Mouse (Mus musculus): ENCODE results near the gene Eps15. TPM values are rescaled to one million over a fixed set of nuclear protein-coding genes. Genes with fewer than 3 reads are reported as not detected.

The Eps15 gene
- polyA plus RNA-seq (2012; rRNA removed) (14.9 and 20.7 TPM in 2 replicates), polyA plus RNA-seq (2014; fragmentation: Nextera tagmentation; extraction: Ambion mirVana) (40.1 and 43.0 TPM in 2 replicates)

DNA sequence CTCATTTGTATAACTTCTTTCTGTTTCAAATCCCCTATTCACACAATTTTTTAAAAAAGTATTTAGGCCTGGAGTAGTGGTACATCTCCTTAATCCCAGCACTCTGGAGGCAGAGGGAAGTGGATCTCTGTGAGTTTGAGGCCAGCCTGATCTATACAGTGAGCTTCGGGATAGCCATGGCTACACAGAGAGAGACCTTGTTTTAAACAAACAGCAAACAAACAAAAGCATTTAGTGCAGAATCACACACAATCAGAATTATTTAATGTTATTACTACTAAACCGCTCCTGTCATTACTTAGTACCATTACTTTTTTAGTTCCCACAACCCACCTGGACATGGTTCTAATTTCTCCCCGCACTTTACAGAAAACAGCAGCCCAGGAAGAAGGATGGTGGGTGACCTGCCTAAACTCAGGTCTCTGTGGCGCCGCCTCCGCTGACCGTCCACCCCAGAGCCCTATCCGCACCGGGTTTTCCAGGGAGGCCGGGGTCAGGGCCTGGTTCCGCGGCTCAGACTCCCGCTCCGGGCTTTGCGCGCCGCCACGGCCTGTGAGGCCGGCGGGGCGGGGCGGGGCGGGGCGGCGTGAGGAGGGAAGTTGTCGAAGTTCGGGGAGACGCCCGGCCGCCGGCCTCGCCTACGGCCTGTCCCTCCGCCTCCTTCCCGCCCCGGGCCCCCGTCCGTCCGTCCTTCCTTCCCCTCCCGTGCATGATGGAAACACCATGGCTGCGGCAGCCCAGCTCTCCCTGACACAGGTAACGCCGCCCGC is at the start of gene Eps15:
TSS of gene Eps15 (plus strand) at position 580 of the 770 bp plus-strand sequence.
- Histone ChIP-seq H3K27me3 (ENCODE audit: control insufficient read depth, insufficient read depth, low read length) (no peaks in the 10 kb centered on the region), H3K4me1 (replicated peaks; ENCODE audit: control insufficient read depth in 2 of 2, insufficient read depth in 2 of 2, low read length in 1 of 2) (peaks cover 21 to 22% of the 10 kb centered on the region in 2 experiments), H3K4me2 (ENCODE audit: low read depth) (peak within 1 kb of the TSS; percentile 91), H3K9me3 (ENCODE audit: control insufficient read depth, low read length) (no peaks in the 10 kb centered on the region), H3K9ac (replicated peaks) (peak within 1 kb of the TSS; percentile 91), H3K27ac (peak within 1 kb of the TSS; percentile 77), H3K36me3 (replicated peaks; ENCODE audit: control insufficient read depth, insufficient read depth, low read depth) (no peaks in the 10 kb centered on the region), H3K4me3 (ENCODE audit: insufficient read depth in 1 of 2, low read depth in 2 of 2, low read length in 2 of 2) (peak within 1 kb of the TSS; percentile 63 to 99)
- ATAC-seq (ENCODE audit: insufficient read depth) (peak; percentile 97), DNase-seq (ENCODE audit: low read depth in 3 of 3, low spot score in 3 of 3) (peak; percentile 89 to 92 (median 90))
- peak; percentile 55 for TF ChIP-seq EP300 (IDR thresholded peaks at IDR 0.05; ENCODE audit: low read depth)
- no peak for TF ChIP-seq CTCF (IDR thresholded peaks at IDR 0.05; ENCODE audit: low read depth)
- WGBS (ENCODE audit: insufficient replicate concordance), result 3% methylated on average over 34 of the region's 44 CpGs

DNA sequence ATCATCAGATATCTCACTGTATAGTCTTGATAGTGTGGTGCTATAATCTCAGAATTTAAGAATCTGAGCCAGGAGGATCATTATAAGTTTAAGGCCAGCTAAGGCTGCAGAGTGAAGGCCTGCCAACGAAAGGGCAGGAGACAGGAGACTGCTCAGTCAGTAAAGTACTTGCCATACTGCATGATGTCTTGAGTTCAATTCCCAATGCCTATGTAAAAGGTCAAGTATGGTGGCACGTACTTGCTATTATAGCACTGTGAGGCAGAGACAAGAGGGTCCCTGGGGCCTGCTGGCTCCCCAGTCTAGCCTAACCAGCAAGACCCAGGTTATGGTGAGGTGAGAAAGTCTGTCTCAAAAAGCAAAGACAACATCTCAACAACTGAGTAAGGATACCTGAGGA is 45.9 kb upstream of the Eps15 start, which contains the start of gene Calr4:
TSS of gene Calr4 (plus strand) at position 301 of the 400 bp plus-strand sequence.
- H3K9ac ChIP-seq (replicated peaks), result no peak within 1 kb of the TSS
- H3K4me2 ChIP-seq (ENCODE audit: low read depth), result no peak within 1 kb of the TSS
- DNase-seq (ENCODE audit: low read depth in 3 of 3, low spot score in 3 of 3), result no peak
- H3K9me3 ChIP-seq (ENCODE audit: control insufficient read depth, low read length), result no peaks in the 10 kb centered on the region
- no peaks in the 10 kb centered on the region for H3K27me3 ChIP-seq (ENCODE audit: control insufficient read depth, insufficient read depth, low read length)
- 55% methylated on average over 2 of the region's 2 CpGs for WGBS (ENCODE audit: insufficient replicate concordance)
- H3K27ac ChIP-seq, result no peak within 1 kb of the TSS
- no peak for ATAC-seq (ENCODE audit: insufficient read depth)
- H3K4me1 ChIP-seq (replicated peaks; ENCODE audit: control insufficient read depth in 2 of 2, insufficient read depth in 2 of 2, low read length in 1 of 2), result peaks cover 0 to 3% of the 10 kb centered on the region in 2 experiments; a peak in 1 of 4 replicates
- H3K36me3 ChIP-seq (replicated peaks; ENCODE audit: control insufficient read depth, insufficient read depth, low read depth), result no peaks in the 10 kb centered on the region
- no peak within 1 kb of the TSS for H3K4me3 ChIP-seq (ENCODE audit: insufficient read depth in 1 of 2, low read depth in 2 of 2, low read length in 2 of 2)
- TF ChIP-seq CTCF (IDR thresholded peaks at IDR 0.05; ENCODE audit: low read depth), result no peak
- TF ChIP-seq EP300 (IDR thresholded peaks at IDR 0.05; ENCODE audit: low read depth), result no peak

DNA sequence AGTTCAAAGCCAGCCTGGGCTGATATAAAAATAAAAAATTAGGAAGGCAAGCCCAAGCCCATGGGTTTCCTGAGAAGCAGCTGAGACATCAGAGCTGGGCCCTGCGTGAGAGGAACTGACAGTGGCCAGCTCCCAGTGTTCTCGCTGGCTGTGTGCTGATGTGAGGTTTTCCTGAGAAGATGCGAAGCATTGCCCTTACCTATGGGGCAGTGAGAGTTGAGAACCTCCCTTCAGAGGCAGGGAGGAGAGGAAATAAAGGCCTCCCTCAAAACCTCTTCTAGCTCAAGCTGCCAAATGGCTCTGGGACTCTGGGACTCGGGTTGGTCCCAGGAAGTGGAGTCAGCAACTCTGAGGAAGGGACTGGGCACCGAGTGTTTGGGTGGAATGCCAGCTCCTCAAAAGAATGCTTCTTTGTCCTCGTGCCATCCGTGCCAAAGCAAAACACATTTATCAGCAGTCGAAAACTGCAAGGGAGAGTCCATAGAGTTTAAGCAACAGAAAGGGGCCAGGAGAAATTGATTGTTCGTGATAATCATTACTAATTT is 45.2 kb upstream of the Eps15 start:
- Histone ChIP-seq H3K4me1 (replicated peaks; ENCODE audit: control insufficient read depth in 2 of 2, insufficient read depth in 2 of 2, low read length in 1 of 2) (peaks cover 0 to 2% of the 10 kb centered on the region in 2 experiments; a peak in 1 of 4 replicates), H3K27ac (no peak overlapping the region), H3K4me2 (ENCODE audit: low read depth) (no peak overlapping the region), H3K27me3 (ENCODE audit: control insufficient read depth, insufficient read depth, low read length) (no peaks in the 10 kb centered on the region), H3K9ac (replicated peaks) (no peak overlapping the region), H3K9me3 (ENCODE audit: control insufficient read depth, low read length) (no peaks in the 10 kb centered on the region), H3K4me3 (ENCODE audit: insufficient read depth in 1 of 2, low read depth in 2 of 2, low read length in 2 of 2) (no peak overlapping the region), H3K36me3 (replicated peaks; ENCODE audit: control insufficient read depth, insufficient read depth, low read depth) (no peaks in the 10 kb centered on the region)
- ATAC-seq (ENCODE audit: insufficient read depth) (no peak), DNase-seq (ENCODE audit: low read depth in 3 of 3, low spot score in 3 of 3) (no peak)
- WGBS (ENCODE audit: insufficient replicate concordance), result 64% methylated on average over 9 of the region's 9 CpGs
- TF ChIP-seq CTCF (IDR thresholded peaks at IDR 0.05; ENCODE audit: low read depth) (no peak), EP300 (IDR thresholded peaks at IDR 0.05; ENCODE audit: low read depth) (no peak)

DNA sequence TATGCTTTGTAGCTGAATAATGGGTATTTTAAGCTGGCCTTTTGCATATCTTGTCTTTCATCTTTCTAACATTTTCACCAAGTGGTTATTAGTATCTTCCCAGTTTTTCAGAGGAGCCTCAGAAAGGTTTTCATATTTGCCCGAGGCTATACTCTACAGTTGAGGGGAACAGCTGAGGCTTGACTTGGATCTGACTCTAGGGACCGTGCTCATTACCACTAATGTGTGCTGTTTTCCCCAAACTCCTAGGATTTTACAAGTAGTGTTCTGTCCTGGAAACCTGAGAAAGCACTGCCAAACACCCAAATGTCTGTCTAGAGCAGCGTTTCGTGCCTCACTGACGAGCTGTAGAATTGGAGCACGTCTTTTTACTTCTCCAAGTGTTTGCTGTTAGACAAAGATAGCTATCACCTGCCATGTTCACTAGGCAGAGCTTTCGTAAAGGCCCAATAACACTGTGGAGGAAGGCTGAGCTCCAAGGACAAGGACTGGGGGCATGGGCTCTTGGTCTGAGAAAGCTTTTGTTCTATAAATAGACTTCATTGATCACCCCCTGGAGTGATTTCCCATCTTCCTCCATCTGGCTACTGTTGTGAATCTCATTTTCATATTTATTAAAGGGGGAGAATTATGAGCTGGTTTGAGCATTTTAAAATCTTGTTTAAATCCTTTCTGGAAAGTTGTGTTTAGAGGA is 43.7 kb upstream of the Eps15 start:
- H3K27ac ChIP-seq, result no peak overlapping the region
- H3K4me3 ChIP-seq (ENCODE audit: insufficient read depth in 1 of 2, low read depth in 2 of 2, low read length in 2 of 2), result no peak overlapping the region
- DNase-seq (ENCODE audit: low read depth in 3 of 3, low spot score in 3 of 3) (no peak), ATAC-seq (ENCODE audit: insufficient read depth) (no peak)
- H3K36me3 ChIP-seq (replicated peaks; ENCODE audit: control insufficient read depth, insufficient read depth, low read depth), result no peaks in the 10 kb centered on the region
- H3K27me3 ChIP-seq (ENCODE audit: control insufficient read depth, insufficient read depth, low read length), result no peaks in the 10 kb centered on the region
- TF ChIP-seq EP300 (IDR thresholded peaks at IDR 0.05; ENCODE audit: low read depth) (no peak), CTCF (IDR thresholded peaks at IDR 0.05; ENCODE audit: low read depth) (no peak)
- H3K9me3 ChIP-seq (ENCODE audit: control insufficient read depth, low read length), result no peaks in the 10 kb centered on the region
- 55% methylated on average over 7 of the region's 7 CpGs for WGBS (ENCODE audit: insufficient replicate concordance)
- no peaks in the 10 kb centered on the region for H3K4me1 ChIP-seq (replicated peaks; ENCODE audit: control insufficient read depth in 2 of 2, insufficient read depth in 2 of 2, low read length in 1 of 2)
- H3K9ac ChIP-seq (replicated peaks), result no peak overlapping the region
- no peak overlapping the region for H3K4me2 ChIP-seq (ENCODE audit: low read depth)

Measured in liver, embryonic 14.5 days (tissue).